Mouse (Mus musculus) heart, embryonic 12.5 days (tissue): ENCODE measurements at regions not wholly inside any gene's neighbourhood (a gene's known extent, or its start where the extent isn't known, plus 50 kb on each side); places are given as distances from the start of the nearest gene placed in this dataset.
A peak's percentile ranks its signal among the peaks of the same experiment; 100 is the strongest.

Source experiments
- ATAC-seq: fragments of 200-750 bp; cut with Nextera tagmentation; 2 replicates; pipeline ENCODE4 v1.8.0; 2017; ENCODE audit warnings: moderate TSS enrichment, moderate library complexity; ENCODE audit not compliant: insufficient number of reproducible peaks, low FRiP score
- H3K27ac ChIP-seq: fragments of 300-500 bp; sonication (generic); 2 replicates; pipeline ENCODE4 v1.5.1; 2016; ENCODE audit warnings: mild to moderate bottlenecking, moderate library complexity; ENCODE audit not compliant: poor library complexity, severe bottlenecking
- H3K27me3 ChIP-seq: fragments of 300-500 bp; sonication (generic); replicated peaks from 2 replicates; pipeline ENCODE4 v1.6.1; 2016; ENCODE audit warnings: mild to moderate bottlenecking, moderate library complexity
- H3K36me3 ChIP-seq: fragments of 300-500 bp; sonication (generic); 2 replicates; pipeline ENCODE4 v1.6.1; 2016; ENCODE audit warnings: mild to moderate bottlenecking, moderate library complexity
- H3K4me1 ChIP-seq: fragments of 300-500 bp; sonication (generic); replicated peaks from 2 replicates; pipeline ENCODE4 v1.6.1; 2016; ENCODE audit warnings: mild to moderate bottlenecking
- H3K4me2 ChIP-seq: fragments of 300-500 bp; sonication (generic); 2 replicates; pipeline ENCODE4 v1.6.1; 2016; ENCODE audit warnings: mild to moderate bottlenecking, moderate library complexity
- H3K4me3 ChIP-seq: fragments of 300-500 bp; sonication (generic); 2 replicates; pipeline ENCODE4 v1.5.1; 2016; ENCODE audit warnings: mild to moderate bottlenecking
- H3K9ac ChIP-seq: fragments of 300-500 bp; sonication (generic); 2 replicates; pipeline ENCODE4 v1.6.1; 2016; ENCODE audit warnings: mild to moderate bottlenecking, moderate library complexity
- H3K9me3 ChIP-seq: fragments of 300-500 bp; sonication (generic); replicated peaks from 2 replicates; pipeline ENCODE4 v1.6.1; 2016; ENCODE audit warnings: mild to moderate bottlenecking, moderate library complexity
- WGBS: fragments of 180-500 bp; shearing (Covaris S2); methylation state at CpG from one replicate; pipeline ENCODE4 v1.1.7; 2016; 5-methylcytosine and 5-hydroxymethylcytosine counted together

GRCm38 (mm10) chr3:19848736-19849269 is 108.1 kb upstream of the Cp start:
- no peaks in the 10 kb centered on the region for H3K27me3 ChIP-seq
- H3K9me3 ChIP-seq = no peaks in the 10 kb centered on the region
- H3K4me3 ChIP-seq = no peak overlapping the region
- H3K27ac ChIP-seq = no peak overlapping the region
- H3K4me1 ChIP-seq = no peaks in the 10 kb centered on the region
- no peak overlapping the region for H3K9ac ChIP-seq
- 77% methylated on average over 1 of the region's 1 CpGs for WGBS
- ATAC-seq = no peak
- H3K36me3 ChIP-seq = no peaks in the 10 kb centered on the region
- H3K4me2 ChIP-seq = no peak overlapping the region

- 70% methylated on average over 2 of the region's 2 CpGs for WGBS
- Histone ChIP-seq H3K27ac (no peak overlapping the region), H3K4me2 (no peak overlapping the region), H3K36me3 (no peaks in the 10 kb centered on the region), H3K9me3 (no peaks in the 10 kb centered on the region), H3K27me3 (no peaks in the 10 kb centered on the region), H3K4me1 (no peaks in the 10 kb centered on the region), H3K4me3 (no peak overlapping the region), H3K9ac (no peak overlapping the region)
- no peak for ATAC-seq
Observed at GRCm38 (mm10) chr3:19882623-19883022, 74.2 kb upstream of the Cp start.

GRCm38 (mm10) chr3:19888405-19888804 is 68.4 kb upstream of the Cp start:
- no peak overlapping the region for H3K4me3 ChIP-seq
- H3K36me3 ChIP-seq = no peaks in the 10 kb centered on the region
- no peaks in the 10 kb centered on the region for H3K27me3 ChIP-seq
- H3K4me2 ChIP-seq = no peak overlapping the region
- H3K9ac ChIP-seq = no peak overlapping the region
- ATAC-seq = no peak
- no peaks in the 10 kb centered on the region for H3K4me1 ChIP-seq
- H3K9me3 ChIP-seq = no peaks in the 10 kb centered on the region
- no peak overlapping the region for H3K27ac ChIP-seq

GRCm38 (mm10) chr3:19894258-19894629 is 62.6 kb upstream of the Cp start:
- H3K4me2 ChIP-seq = peak overlapping the region; percentile 93
- peak overlapping the region; percentile 62 for H3K9ac ChIP-seq
- WGBS = 5% methylated on average over 10 of the region's 10 CpGs
- H3K4me3 ChIP-seq = peak overlapping the region; percentile 94
- ATAC-seq = peak; percentile 51; the same call in 1 of the 2 replicates
- H3K27ac ChIP-seq = no peak overlapping the region
- H3K27me3 ChIP-seq = no peaks in the 10 kb centered on the region
- H3K36me3 ChIP-seq = peaks cover 16% of the 10 kb centered on the region
- H3K9me3 ChIP-seq = 0 out of 2 replicates have a peak, but pooled peaks cover 3% of the 10 kb centered on the region
- peaks cover 19% of the 10 kb centered on the region for H3K4me1 ChIP-seq

- H3K4me1 ChIP-seq = peaks cover 19% of the 10 kb centered on the region
- peaks cover 16% of the 10 kb centered on the region for H3K36me3 ChIP-seq
- peak; percentile 96 for ATAC-seq
- H3K9ac ChIP-seq = peak overlapping the region; percentile 92
- no peaks in the 10 kb centered on the region for H3K27me3 ChIP-seq
- H3K4me3 ChIP-seq = peak overlapping the region; percentile 94
- 0 out of 2 replicates have a peak, but pooled peaks cover 3% of the 10 kb centered on the region for H3K9me3 ChIP-seq
- under 1% methylated on average over 68 of the region's 68 CpGs for WGBS
- peak overlapping the region; percentile 79 for H3K27ac ChIP-seq
- H3K4me2 ChIP-seq = peak overlapping the region; percentile 93
Observed at GRCm38 (mm10) chr3:19894630-19895578, 62.0 kb upstream of the Cp start.

- Histone ChIP-seq H3K4me3 (peak overlapping the region; percentile 94), H3K36me3 (peaks cover 23% of the 10 kb centered on the region), H3K27me3 (no peaks in the 10 kb centered on the region), H3K9me3 (0 out of 2 replicates have a peak, but pooled peaks cover 3% of the 10 kb centered on the region), H3K9ac (peak overlapping the region; percentile 92), H3K27ac (no peak overlapping the region), H3K4me1 (peaks cover 19% of the 10 kb centered on the region), H3K4me2 (peak overlapping the region; percentile 93)
- 41% methylated on average over 5 of the region's 5 CpGs for WGBS
- no peak for ATAC-seq
Observed at GRCm38 (mm10) chr3:19895755-19896154, 61.1 kb upstream of the Cp start.

- Histone ChIP-seq H3K9me3 (0 out of 2 replicates have a peak, but pooled peaks cover 3% of the 10 kb centered on the region), H3K27me3 (no peaks in the 10 kb centered on the region), H3K4me3 (no peak overlapping the region), H3K4me2 (no peak overlapping the region), H3K27ac (no peak overlapping the region), H3K9ac (no peak overlapping the region), H3K36me3 (peaks cover 23% of the 10 kb centered on the region), H3K4me1 (peaks cover 19% of the 10 kb centered on the region)
- ATAC-seq = no peak
- WGBS = 93% methylated on average over 3 of the region's 3 CpGs
Observed at GRCm38 (mm10) chr3:19897140-19897539, 59.7 kb upstream of the Cp start.

GRCm38 (mm10) chr3:19902226-19902625 is 54.6 kb upstream of the Cp start:
- Histone ChIP-seq H3K4me2 (no peak overlapping the region), H3K4me1 (peaks cover 8% of the 10 kb centered on the region), H3K4me3 (no peak overlapping the region), H3K9ac (no peak overlapping the region), H3K36me3 (peaks cover 22% of the 10 kb centered on the region), H3K9me3 (0 out of 2 replicates have a peak, but pooled peaks cover 3% of the 10 kb centered on the region), H3K27ac (no peak overlapping the region), H3K27me3 (no peaks in the 10 kb centered on the region)
- ATAC-seq = no peak
- WGBS = 81% methylated on average over 3 of the region's 3 CpGs

GRCm38 (mm10) chr3:19904446-19905275 is 52.2 kb upstream of the Cp start:
- 22% methylated on average over 5 of the region's 5 CpGs for WGBS
- no peak overlapping the region for H3K4me3 ChIP-seq
- H3K27me3 ChIP-seq = no peaks in the 10 kb centered on the region
- H3K4me2 ChIP-seq = no peak overlapping the region
- peaks cover 7% of the 10 kb centered on the region; the same call in 1 of the 2 replicates for H3K36me3 ChIP-seq
- no peaks in the 10 kb centered on the region for H3K9me3 ChIP-seq
- H3K4me1 ChIP-seq = no peaks in the 10 kb centered on the region; the same call in 1 of the 2 replicates
- no peak overlapping the region for H3K27ac ChIP-seq
- H3K9ac ChIP-seq = no peak overlapping the region
- no peak for ATAC-seq
